Mouse (Mus musculus): Measurements from ENCODE around the gene Shroom3. TPM values are rescaled to one million over a fixed set of nuclear protein-coding genes. Genes with fewer than 3 reads are reported as not detected.

Shroom3 gene
- polyA plus RNA-seq, 1 experiment from 2014 or later, result 19.7 TPM

GRCm38 (mm10) chr5:92681861-92682260 lies 1.4 kb upstream of the Shroom3 start:
- no peaks in the 10 kb centered on the region for H3K9me3 ChIP-seq (replicated peaks)
- H3K4me2 ChIP-seq, result no peak overlapping the region
- 88% methylated on average over 10 of the region's 10 CpGs for WGBS

GRCm38 (mm10) chr5:92682621-92683348 lies 450 bp upstream of the Shroom3 start:
- WGBS, result under 1% methylated on average over 39 of the region's 39 CpGs
- ATAC-seq (ENCODE audit: insufficient number of reproducible peaks, low FRiP score), result no peak
- H3K4me3 ChIP-seq, result peak overlapping the region; percentile 72

More at GRCm38 (mm10) chr5:92681861-92682260, 1.4 kb upstream of the Shroom3 start:
- H3K27ac ChIP-seq (ENCODE audit: poor library complexity, severe bottlenecking), result no peak overlapping the region
- no peak overlapping the region for H3K4me3 ChIP-seq
- H3K9ac ChIP-seq, result no peak overlapping the region
- 0 out of 2 replicates have a peak, but pooled peaks cover 5% of the 10 kb centered on the region for H3K27me3 ChIP-seq (replicated peaks)
- H3K4me1 ChIP-seq (replicated peaks), result peaks cover 3% of the 10 kb centered on the region; the same call in 1 of the 2 replicates
- ATAC-seq (ENCODE audit: insufficient number of reproducible peaks, low FRiP score), result no peak
- H3K36me3 ChIP-seq, result no peaks in the 10 kb centered on the region

GRCm38 (mm10) chr5:92683871-92684475 lies 738 bp downstream of the Shroom3 start:
- Histone ChIP-seq H3K27ac (ENCODE audit: poor library complexity, severe bottlenecking) (no peak overlapping the region), H3K9me3 (replicated peaks) (no peaks in the 10 kb centered on the region), H3K4me2 (peak overlapping the region; percentile 99), H3K27me3 (replicated peaks) (0 out of 2 replicates have a peak, but pooled peaks cover 5% of the 10 kb centered on the region), H3K9ac (peak overlapping the region; percentile 77; the same call in 1 of the 2 replicates), H3K4me1 (replicated peaks) (peaks cover 3% of the 10 kb centered on the region; the same call in 1 of the 2 replicates), H3K36me3 (no peaks in the 10 kb centered on the region), H3K4me3 (peak overlapping the region; percentile 72)
- no peak for ATAC-seq (ENCODE audit: insufficient number of reproducible peaks, low FRiP score)
- WGBS, result 33% methylated on average over 9 of the region's 9 CpGs

More at GRCm38 (mm10) chr5:92682621-92683348, 450 bp upstream of the Shroom3 start:
- peak overlapping the region; percentile 77 for H3K9ac ChIP-seq
- H3K27ac ChIP-seq (ENCODE audit: poor library complexity, severe bottlenecking), result peak overlapping the region; percentile 81
- peaks cover 3% of the 10 kb centered on the region; the same call in 1 of the 2 replicates for H3K4me1 ChIP-seq (replicated peaks)
- H3K36me3 ChIP-seq, result no peaks in the 10 kb centered on the region
- 0 out of 2 replicates have a peak, but pooled peaks cover 5% of the 10 kb centered on the region for H3K27me3 ChIP-seq (replicated peaks)
- H3K4me2 ChIP-seq, result peak overlapping the region; percentile 99
- H3K9me3 ChIP-seq (replicated peaks), result no peaks in the 10 kb centered on the region

GRCm38 (mm10) chr5:92684715-92685460 lies 1.7 kb downstream of the Shroom3 start:
- 87% methylated on average over 16 of the region's 16 CpGs for WGBS
- H3K4me1 ChIP-seq (replicated peaks), result peaks cover 3% of the 10 kb centered on the region; the same call in 1 of the 2 replicates
- no peak overlapping the region for H3K4me2 ChIP-seq
- no peak overlapping the region for H3K9ac ChIP-seq
- ATAC-seq (ENCODE audit: insufficient number of reproducible peaks, low FRiP score), result no peak
- H3K4me3 ChIP-seq, result no peak overlapping the region
- H3K27me3 ChIP-seq (replicated peaks), result 0 out of 2 replicates have a peak, but pooled peaks cover 5% of the 10 kb centered on the region
- no peaks in the 10 kb centered on the region for H3K36me3 ChIP-seq
- H3K9me3 ChIP-seq (replicated peaks), result no peaks in the 10 kb centered on the region
- no peak overlapping the region for H3K27ac ChIP-seq (ENCODE audit: poor library complexity, severe bottlenecking)

- H3K4me3 ChIP-seq, result no peak overlapping the region
- WGBS, result 80% methylated on average over 5 of the region's 5 CpGs
- H3K36me3 ChIP-seq, result no peaks in the 10 kb centered on the region
- H3K4me1 ChIP-seq (replicated peaks), result no peaks in the 10 kb centered on the region
- no peaks in the 10 kb centered on the region for H3K27me3 ChIP-seq (replicated peaks)
- no peak overlapping the region for H3K27ac ChIP-seq (ENCODE audit: poor library complexity, severe bottlenecking)
- H3K9me3 ChIP-seq (replicated peaks), result no peaks in the 10 kb centered on the region
- ATAC-seq (ENCODE audit: insufficient number of reproducible peaks, low FRiP score), result no peak
- H3K4me2 ChIP-seq, result no peak overlapping the region
- H3K9ac ChIP-seq, result no peak overlapping the region
Observed at GRCm38 (mm10) chr5:92688124-92688523, 4.9 kb downstream of the Shroom3 start.

GRCm38 (mm10) chr5:92688569-92688968 lies 5.3 kb downstream of the Shroom3 start:
- Histone ChIP-seq H3K36me3 (no peaks in the 10 kb centered on the region), H3K9ac (no peak overlapping the region), H3K4me1 (replicated peaks) (no peaks in the 10 kb centered on the region), H3K4me3 (no peak overlapping the region), H3K27me3 (replicated peaks) (no peaks in the 10 kb centered on the region), H3K4me2 (no peak overlapping the region), H3K27ac (ENCODE audit: poor library complexity, severe bottlenecking) (no peak overlapping the region), H3K9me3 (replicated peaks) (no peaks in the 10 kb centered on the region)
- 85% methylated on average over 9 of the region's 9 CpGs for WGBS
- ATAC-seq (ENCODE audit: insufficient number of reproducible peaks, low FRiP score), result no peak

- no peak overlapping the region for H3K9ac ChIP-seq
- H3K27ac ChIP-seq (ENCODE audit: poor library complexity, severe bottlenecking), result no peak overlapping the region
- H3K4me2 ChIP-seq, result no peak overlapping the region
- ATAC-seq (ENCODE audit: insufficient number of reproducible peaks, low FRiP score), result no peak
- peaks cover 12% of the 10 kb centered on the region for H3K4me1 ChIP-seq (replicated peaks)
- no peaks in the 10 kb centered on the region for H3K36me3 ChIP-seq
- no peaks in the 10 kb centered on the region for H3K27me3 ChIP-seq (replicated peaks)
- H3K9me3 ChIP-seq (replicated peaks), result 0 out of 2 replicates have a peak, but pooled peaks cover 5% of the 10 kb centered on the region
- H3K4me3 ChIP-seq, result no peak overlapping the region
- WGBS, result 59% methylated on average over 16 of the region's 16 CpGs
Observed at GRCm38 (mm10) chr5:92692206-92693007, 9.2 kb downstream of the Shroom3 start.

GRCm38 (mm10) chr5:92693744-92694143 lies 10.5 kb downstream of the Shroom3 start:
- no peak overlapping the region for H3K27ac ChIP-seq (ENCODE audit: poor library complexity, severe bottlenecking)
- H3K27me3 ChIP-seq (replicated peaks), result no peaks in the 10 kb centered on the region
- 0 out of 2 replicates have a peak, but pooled peaks cover 5% of the 10 kb centered on the region for H3K9me3 ChIP-seq (replicated peaks)
- no peak for ATAC-seq (ENCODE audit: insufficient number of reproducible peaks, low FRiP score)
- no peaks in the 10 kb centered on the region for H3K36me3 ChIP-seq
- peaks cover 21% of the 10 kb centered on the region for H3K4me1 ChIP-seq (replicated peaks)
- H3K4me2 ChIP-seq, result no peak overlapping the region
- WGBS, result 82% methylated on average over 3 of the region's 3 CpGs
- H3K4me3 ChIP-seq, result no peak overlapping the region
- no peak overlapping the region for H3K9ac ChIP-seq

GRCm38 (mm10) chr5:92694316-92694995 lies 11.2 kb downstream of the Shroom3 start:
- no peaks in the 10 kb centered on the region for H3K36me3 ChIP-seq
- H3K4me2 ChIP-seq, result no peak overlapping the region
- no peak overlapping the region for H3K9ac ChIP-seq
- H3K9me3 ChIP-seq (replicated peaks), result 0 out of 2 replicates have a peak, but pooled peaks cover 5% of the 10 kb centered on the region
- H3K27ac ChIP-seq (ENCODE audit: poor library complexity, severe bottlenecking), result peak overlapping the region; percentile 60; the same call in 1 of the 2 replicates
- WGBS, result 73% methylated on average over 10 of the region's 10 CpGs
- no peak overlapping the region for H3K4me3 ChIP-seq
- no peak for ATAC-seq (ENCODE audit: insufficient number of reproducible peaks, low FRiP score)
- peaks cover 28% of the 10 kb centered on the region for H3K4me1 ChIP-seq (replicated peaks)
- H3K27me3 ChIP-seq (replicated peaks), result no peaks in the 10 kb centered on the region
